Mouse (Mus musculus): ENCODE data around the gene Mars. TPM values are rescaled to one million over a fixed set of nuclear protein-coding genes. Genes with fewer than 3 reads are reported as not detected.

Mars gene
- polyA plus RNA-seq, 1 experiment from 2014 or later, result 50.7 TPM

DNA sequence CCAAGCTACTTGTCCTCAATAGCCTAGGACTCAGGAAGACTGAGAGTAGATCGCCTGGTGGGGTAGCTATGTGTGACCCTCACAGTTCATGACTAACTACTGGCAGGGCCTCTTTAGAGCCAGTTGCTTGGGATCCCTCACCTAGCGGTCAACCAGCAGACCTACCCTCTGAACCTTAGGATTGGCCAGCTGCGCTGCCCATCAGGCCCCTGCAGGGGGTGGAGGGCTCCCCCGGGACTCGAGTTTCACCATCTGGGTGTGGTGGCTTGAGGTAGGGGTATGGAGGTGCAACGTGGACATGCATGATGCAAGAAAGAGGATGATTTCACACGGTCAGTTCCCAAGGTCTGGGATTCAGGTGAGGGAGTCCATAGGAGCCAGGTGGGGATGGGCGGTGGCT, 40.1 kb upstream of the Mars start:
- no peak for ATAC-seq
- H3K27me3 ChIP-seq (replicated peaks; ENCODE audit: control insufficient read depth, insufficient read depth, low read length), result no peaks in the 10 kb centered on the region
- WGBS, result 68% methylated on average over 8 of the region's 8 CpGs
- TF ChIP-seq CTCF (IDR thresholded peaks at IDR 0.05; ENCODE audit: low read depth), result no peak
- no peak overlapping the region for H3K4me3 ChIP-seq (ENCODE audit: low read depth, low read length)
- no peak overlapping the region for H3K4me2 ChIP-seq (replicated peaks; ENCODE audit: low read depth)
- no peaks in the 10 kb centered on the region for H3K4me1 ChIP-seq (replicated peaks; ENCODE audit: control insufficient read depth, insufficient read depth, low read length)
- H3K9me3 ChIP-seq (ENCODE audit: control insufficient read depth), result no peaks in the 10 kb centered on the region
- H3K9ac ChIP-seq (ENCODE audit: low read depth, low read length), result no peak overlapping the region
- H3K27ac ChIP-seq (ENCODE audit: low read depth, low read length), result no peak overlapping the region
- no peaks in the 10 kb centered on the region for H3K36me3 ChIP-seq (ENCODE audit: control insufficient read depth, insufficient read depth)

DNA sequence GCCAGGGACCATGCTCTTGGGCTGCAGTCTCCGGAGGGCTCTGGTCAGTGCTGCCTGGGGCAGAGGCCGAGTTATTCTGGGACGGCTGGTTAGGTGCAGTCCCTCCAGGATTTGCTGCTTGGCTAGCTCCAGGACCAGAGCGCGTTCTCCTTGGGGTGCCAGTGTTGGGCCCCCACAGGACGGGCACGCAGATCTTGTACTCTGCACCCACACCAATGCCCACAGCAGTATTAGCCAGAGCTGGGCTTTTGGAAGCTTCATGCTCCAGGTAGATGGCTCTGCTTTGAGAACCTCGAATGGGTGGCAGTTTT, 39.7 kb upstream of the Mars start:
- Histone ChIP-seq H3K9ac (ENCODE audit: low read depth, low read length) (no peak overlapping the region), H3K4me3 (ENCODE audit: low read depth, low read length) (no peak overlapping the region), H3K36me3 (ENCODE audit: control insufficient read depth, insufficient read depth) (no peaks in the 10 kb centered on the region), H3K4me2 (replicated peaks; ENCODE audit: low read depth) (no peak overlapping the region), H3K9me3 (ENCODE audit: control insufficient read depth) (no peaks in the 10 kb centered on the region), H3K27ac (ENCODE audit: low read depth, low read length) (no peak overlapping the region), H3K4me1 (replicated peaks; ENCODE audit: control insufficient read depth, insufficient read depth, low read length) (no peaks in the 10 kb centered on the region), H3K27me3 (replicated peaks; ENCODE audit: control insufficient read depth, insufficient read depth, low read length) (no peaks in the 10 kb centered on the region)
- 81% methylated on average over 8 of the region's 8 CpGs for WGBS
- TF ChIP-seq CTCF (IDR thresholded peaks at IDR 0.05; ENCODE audit: low read depth), result no peak
- ATAC-seq, result no peak

DNA sequence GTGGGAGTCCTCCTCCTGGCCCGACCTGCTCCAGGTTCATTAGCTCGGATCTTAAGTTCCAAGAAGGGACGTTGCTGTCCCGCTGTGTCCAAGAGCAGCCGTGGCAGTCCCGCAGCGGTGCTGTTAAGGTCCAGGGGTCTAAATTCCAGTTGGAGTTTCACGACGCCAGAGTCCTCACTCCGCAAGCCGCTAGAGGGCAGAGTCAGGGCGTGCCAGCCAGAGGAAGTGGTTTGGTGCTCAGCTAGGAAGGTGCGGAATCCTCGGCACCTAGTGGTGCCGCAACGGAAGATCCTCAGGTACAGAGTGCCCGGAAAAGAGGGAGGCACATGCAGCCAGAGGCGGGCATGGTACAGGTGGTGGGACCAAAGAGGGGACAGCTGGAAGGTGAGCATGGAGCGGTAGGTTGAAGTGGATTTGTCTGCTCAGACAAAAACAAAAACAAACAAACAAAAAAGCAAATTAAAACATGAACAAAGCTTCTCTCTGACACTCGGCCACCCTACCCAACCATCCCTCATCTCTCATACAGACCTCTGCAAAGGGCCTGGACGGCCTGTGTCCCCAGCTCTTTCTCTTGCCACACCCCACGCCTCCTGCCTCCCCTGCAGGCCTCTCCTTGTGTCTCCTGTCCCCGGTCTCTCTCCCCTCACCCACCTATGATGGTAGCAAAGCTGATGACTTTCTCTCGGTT, 39.2 kb upstream of the Mars start:
- Histone ChIP-seq H3K27me3 (replicated peaks; ENCODE audit: control insufficient read depth, insufficient read depth, low read length) (no peaks in the 10 kb centered on the region), H3K9ac (ENCODE audit: low read depth, low read length) (no peak overlapping the region), H3K4me3 (ENCODE audit: low read depth, low read length) (no peak overlapping the region; the same call in 1 of the 2 replicates), H3K36me3 (ENCODE audit: control insufficient read depth, insufficient read depth) (no peaks in the 10 kb centered on the region), H3K4me1 (replicated peaks; ENCODE audit: control insufficient read depth, insufficient read depth, low read length) (no peaks in the 10 kb centered on the region), H3K4me2 (replicated peaks; ENCODE audit: low read depth) (peak overlapping the region; percentile 57), H3K9me3 (ENCODE audit: control insufficient read depth) (no peaks in the 10 kb centered on the region), H3K27ac (ENCODE audit: low read depth, low read length) (no peak overlapping the region)
- ATAC-seq, result peak; percentile 76
- TF ChIP-seq CTCF (IDR thresholded peaks at IDR 0.05; ENCODE audit: low read depth), result peak; percentile 95
- WGBS, result 11% methylated on average over 24 of the region's 24 CpGs

DNA sequence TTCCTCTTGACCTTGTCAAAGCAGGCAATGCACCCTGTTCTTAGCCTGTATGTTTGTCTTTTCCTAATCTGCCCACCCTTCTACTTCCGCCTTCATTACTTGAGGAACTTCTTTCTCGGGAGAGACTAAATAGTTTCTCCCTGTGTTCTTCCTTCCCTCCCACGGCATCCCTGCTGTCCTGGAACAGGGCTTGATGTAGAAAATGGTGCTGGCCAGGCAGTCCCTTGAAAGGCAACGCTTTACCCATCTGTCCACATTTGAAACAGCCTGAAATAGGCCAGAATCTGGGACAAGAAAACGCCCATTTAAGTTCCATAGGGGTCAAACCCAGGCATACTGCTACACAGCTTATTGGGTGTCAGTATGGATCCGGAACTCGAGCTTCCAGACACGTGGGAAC, 38.2 kb upstream of the Mars start:
- H3K9me3 ChIP-seq (ENCODE audit: control insufficient read depth), result no peaks in the 10 kb centered on the region
- no peak for TF ChIP-seq CTCF (IDR thresholded peaks at IDR 0.05; ENCODE audit: low read depth)

DNA sequence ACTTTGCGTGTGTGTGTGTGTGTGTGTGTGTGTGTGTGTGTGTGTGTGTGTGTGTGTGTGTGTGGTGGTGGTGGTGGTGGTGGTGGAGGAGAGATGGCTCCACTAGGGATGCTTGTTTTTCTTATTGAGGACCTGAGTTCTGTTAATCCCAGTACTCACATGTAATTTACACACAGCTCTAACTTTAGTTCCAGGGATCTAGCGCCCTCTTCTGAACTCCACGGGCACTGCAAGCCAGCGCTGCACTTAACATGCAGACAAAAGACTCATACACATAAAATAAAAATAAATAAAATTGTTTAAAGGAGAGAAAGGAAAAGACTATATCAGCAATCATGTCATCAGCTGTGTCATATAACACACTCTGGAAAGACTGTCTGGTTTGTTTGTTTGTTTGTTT, 37.4 kb upstream of the Mars start:
- WGBS, result 66% methylated on average over 4 of the region's 4 CpGs
- Histone ChIP-seq H3K36me3 (ENCODE audit: control insufficient read depth, insufficient read depth) (no peaks in the 10 kb centered on the region), H3K27ac (ENCODE audit: low read depth, low read length) (no peak overlapping the region), H3K9me3 (ENCODE audit: control insufficient read depth) (no peaks in the 10 kb centered on the region), H3K27me3 (replicated peaks; ENCODE audit: control insufficient read depth, insufficient read depth, low read length) (no peaks in the 10 kb centered on the region), H3K4me2 (replicated peaks; ENCODE audit: low read depth) (no peak overlapping the region), H3K9ac (ENCODE audit: low read depth, low read length) (no peak overlapping the region), H3K4me1 (replicated peaks; ENCODE audit: control insufficient read depth, insufficient read depth, low read length) (no peaks in the 10 kb centered on the region), H3K4me3 (ENCODE audit: low read depth, low read length) (no peak overlapping the region)
- no peak for ATAC-seq
- TF ChIP-seq CTCF (IDR thresholded peaks at IDR 0.05; ENCODE audit: low read depth), result peak; percentile 36; the same call in 1 of the 2 replicates

More for the DNA sequence above, 38.2 kb upstream of the Mars start:
- Histone ChIP-seq H3K27ac (ENCODE audit: low read depth, low read length) (no peak overlapping the region), H3K4me2 (replicated peaks; ENCODE audit: low read depth) (no peak overlapping the region), H3K27me3 (replicated peaks; ENCODE audit: control insufficient read depth, insufficient read depth, low read length) (no peaks in the 10 kb centered on the region), H3K9ac (ENCODE audit: low read depth, low read length) (no peak overlapping the region), H3K4me3 (ENCODE audit: low read depth, low read length) (no peak overlapping the region), H3K4me1 (replicated peaks; ENCODE audit: control insufficient read depth, insufficient read depth, low read length) (no peaks in the 10 kb centered on the region), H3K36me3 (ENCODE audit: control insufficient read depth, insufficient read depth) (no peaks in the 10 kb centered on the region)
- WGBS, result 64% methylated on average over 8 of the region's 8 CpGs
- ATAC-seq, result no peak

DNA sequence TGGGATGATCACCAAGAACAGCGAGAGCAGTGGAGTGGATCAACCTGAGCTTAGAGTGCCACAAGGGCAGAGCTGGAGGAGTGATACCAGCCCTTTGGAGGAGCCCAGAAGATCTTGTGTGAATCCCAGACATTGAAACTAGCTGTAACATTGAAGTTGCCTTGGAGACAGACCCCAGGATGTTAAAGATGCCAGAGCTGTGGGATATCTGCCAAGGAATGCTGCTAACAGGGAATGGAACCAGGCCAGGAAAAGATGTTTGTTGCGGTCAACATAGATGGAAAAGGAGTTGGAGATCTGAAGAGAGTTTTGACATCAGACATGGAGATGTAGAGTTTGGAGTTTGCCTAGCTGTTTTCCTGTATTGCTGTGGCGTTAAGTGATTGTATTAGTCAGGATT, 34.6 kb upstream of the Mars start:
- Histone ChIP-seq H3K27me3 (replicated peaks; ENCODE audit: control insufficient read depth, insufficient read depth, low read length) (peaks cover 6% of the 10 kb centered on the region; the same call in 1 of the 2 replicates), H3K9ac (ENCODE audit: low read depth, low read length) (no peak overlapping the region), H3K9me3 (ENCODE audit: control insufficient read depth) (no peaks in the 10 kb centered on the region), H3K36me3 (ENCODE audit: control insufficient read depth, insufficient read depth) (no peaks in the 10 kb centered on the region), H3K4me1 (replicated peaks; ENCODE audit: control insufficient read depth, insufficient read depth, low read length) (no peaks in the 10 kb centered on the region), H3K4me3 (ENCODE audit: low read depth, low read length) (no peak overlapping the region), H3K4me2 (replicated peaks; ENCODE audit: low read depth) (no peak overlapping the region), H3K27ac (ENCODE audit: low read depth, low read length) (no peak overlapping the region)
- no peak for TF ChIP-seq CTCF (IDR thresholded peaks at IDR 0.05; ENCODE audit: low read depth)
- WGBS, result 83% methylated on average over 3 of the region's 3 CpGs
- ATAC-seq, result no peak
